Comparison of ENCODE assay signal across 8 mouse cellular contexts in genomic region chr14:117938554-117938953, GRCm38 (mm10).
DNase-seq lines count a peak whose midpoint lies in the region; ATAC-seq and TF ChIP-seq lines count a peak whose summit lies in the region.

No protein-coding gene starts in this region.

- dilution Hi-C loops in CH12.LX (cut with MboI; ENCODE audit: extremely low pct_ligation_motif_present, extremely low pct_unique_long_range_greater_than_20kb, low sequenced_read_pairs), result no loop called here

- H3K36me3 ChIP-seq in kidney, adult 2 months (ENCODE audit: control insufficient read depth, insufficient read depth, low read length), result no peaks in the 10 kb centered on the region
- no peaks in the 10 kb centered on the region for H3K36me3 ChIP-seq in kidney, embryonic 14.5 days (ENCODE audit: control insufficient read depth, insufficient read depth, low read length)
- no peaks in the 10 kb centered on the region for H3K36me3 ChIP-seq in CH12.LX (replicated peaks in 1 of 2; ENCODE audit: control insufficient read depth in 1 of 2, insufficient read depth in 1 of 2, low read length in 1 of 2)

- no peaks in the 10 kb centered on the region for H3K9me3 ChIP-seq in kidney, embryonic 14.5 days (ENCODE audit: control insufficient read depth, low read length)
- H3K9me3 ChIP-seq in CH12.LX (replicated peaks; ENCODE audit: low read length), result no peaks in the 10 kb centered on the region

- H3K4me3 ChIP-seq in kidney, adult 2 months (ENCODE audit: insufficient read depth, low read depth, low read length), result no peak overlapping the region
- no peak overlapping the region for H3K4me3 ChIP-seq in kidney, embryonic 14.5 days (ENCODE audit: low read length)
- no peak overlapping the region for H3K4me3 ChIP-seq in CH12.LX (replicated peaks in 1 of 3; ENCODE audit: low read depth in 2 of 3, low read length in 2 of 3, poor library complexity in 1 of 3)

- 17% methylated on average over 2 of the region's 2 CpGs for WGBS in kidney, adult 2 months
- WGBS in kidney, embryonic 14.5 days, result 19% methylated on average over 2 of the region's 2 CpGs

- no peak for ATAC-seq in kidney, embryonic 14.5 days (ENCODE audit: low FRiP score, low TSS enrichment)
- no peak for ATAC-seq in frontal cortex, adult (ENCODE audit: low TSS enrichment)

- in situ Hi-C loops in CH12.LX (cut with MboI; ENCODE audit: low pct_ligation_motif_present, low pct_unique_long_range_greater_than_20kb, low sequenced_read_pairs), result no loop called here

- TF ChIP-seq RAD21 in CH12.LX (IDR thresholded peaks at IDR 0.05; ENCODE audit: low read depth, low read length), result peak; percentile 42

- TF ChIP-seq CTCF in kidney, adult 2 months (conservative IDR thresholded peaks at IDR 0.05; ENCODE audit: insufficient read depth, insufficient read length, low read depth, low read length), result 0 out of 2 replicates have a peak, but pooled peaks have one; percentile 11
- peak in 1 of 2 experiments; percentile 60; a peak in 2 of 4 replicates for TF ChIP-seq CTCF in CH12.LX (conservative IDR thresholded peaks at IDR 0.05 in 1 of 2, IDR thresholded peaks at IDR 0.05 in 1 of 2; ENCODE audit: low read depth in 2 of 2, low read length in 2 of 2)

- no peaks in the 10 kb centered on the region for H3K27me3 ChIP-seq in kidney, adult 2 months (replicated peaks; ENCODE audit: control insufficient read depth, insufficient read depth, low read length)
- H3K27me3 ChIP-seq in kidney, embryonic 14.5 days (ENCODE audit: control insufficient read depth, insufficient read depth, low read length), result no peaks in the 10 kb centered on the region
- no peaks in the 10 kb centered on the region for H3K27me3 ChIP-seq in CH12.LX (replicated peaks)

- H3K4me1 ChIP-seq in kidney, adult 2 months (ENCODE audit: control insufficient read depth, insufficient read depth, low read length), result no peaks in the 10 kb centered on the region
- H3K4me1 ChIP-seq in kidney, embryonic 14.5 days (ENCODE audit: control insufficient read depth, insufficient read depth, low read length), result no peaks in the 10 kb centered on the region
- H3K4me1 ChIP-seq in CH12.LX (ENCODE audit: control insufficient read depth in 1 of 2, insufficient read depth in 2 of 2), result no peaks in the 10 kb centered on the region

- no peak overlapping the region for H3K27ac ChIP-seq in kidney, adult 2 months (ENCODE audit: insufficient read depth, low read depth, low read length)
- H3K27ac ChIP-seq in kidney, embryonic 14.5 days (ENCODE audit: low read depth, low read length), result no peak overlapping the region
- no peak overlapping the region for H3K27ac ChIP-seq in CH12.LX (ENCODE audit: insufficient read depth, low read depth)

- H3K79me2 ChIP-seq in CH12.LX (replicated peaks; ENCODE audit: control insufficient read depth, extremely low read depth, insufficient read depth, poor library complexity, severe bottlenecking), result no peaks in the 10 kb centered on the region

- TF ChIP-seq POLR2A in kidney, adult 2 months (IDR thresholded peaks at IDR 0.05; ENCODE audit: low read depth, low read length), result no peak
- TF ChIP-seq POLR2A in CH12.LX (IDR thresholded peaks at IDR 0.05; ENCODE audit: low read depth, low read length), result no peak

- peak; percentile 47 for DNase-seq in kidney, adult 2 months
- peak; percentile 39 for DNase-seq in CH12.LX (ENCODE audit: extremely low read depth)
- DNase-seq in adrenal gland, adult 2 months, result peak; percentile 39
- DNase-seq in forelimb bud, embryonic 11.5 days (ENCODE audit: low read depth, low spot score), result peak; percentile 59
- DNase-seq in lung, postnatal 36 days, result peak; percentile 46
- no peak for DNase-seq in layer of hippocampus, adult 8-10 months (ENCODE audit: low spot score in 2 of 2)

- no peak overlapping the region for H3K9ac ChIP-seq in kidney, embryonic 14.5 days (ENCODE audit: low read depth, low read length)
- no peak overlapping the region for H3K9ac ChIP-seq in CH12.LX (ENCODE audit: insufficient read depth, low read depth)

- H3K4me2 ChIP-seq in kidney, embryonic 14.5 days (replicated peaks; ENCODE audit: low read depth, low read length), result no peak overlapping the region
- H3K4me2 ChIP-seq in CH12.LX (ENCODE audit: insufficient read depth, low read depth, poor library complexity, severe bottlenecking), result no peak overlapping the region

- no peak for TF ChIP-seq EP300 in CH12.LX (IDR thresholded peaks at IDR 0.05; ENCODE audit: low read length)

TF ChIP-seq in CH12.LX, 34 proteins besides CTCF, POLR2A, EP300 and RAD21:
- TF ChIP-seq ZC3H11A (IDR thresholded peaks at IDR 0.05; ENCODE audit: low read depth, low read length), result peak; percentile 20; the same call in 1 of the 2 replicates
- peak; percentile 57; the same call in 1 of the 2 replicates for TF ChIP-seq MAZ (IDR thresholded peaks at IDR 0.05; ENCODE audit: low read depth, low read length)
- TF ChIP-seq PAX5 (IDR thresholded peaks at IDR 0.05; ENCODE audit: low read length), result no peak
- peak; percentile 43 for TF ChIP-seq SMC3 (IDR thresholded peaks at IDR 0.05; ENCODE audit: low read depth, low read length)
TF ChIP-seq in CH12.LX: peak in this region for 3.

Comparison
In these comparisons a context has a peak if more than half of its experiments do, and no peak if none do; other contexts are left out.
1. DNase-seq: peak in kidney, adult 2 months (single experiment), CH12.LX (single experiment), adrenal gland, adult 2 months (single experiment), forelimb bud, embryonic 11.5 days (single experiment) and lung, postnatal 36 days (single experiment); none in layer of hippocampus, adult 8-10 months (0 of 2).